Comparison of ENCODE assay signal across 27 mouse cellular contexts in the genomic region with DNA sequence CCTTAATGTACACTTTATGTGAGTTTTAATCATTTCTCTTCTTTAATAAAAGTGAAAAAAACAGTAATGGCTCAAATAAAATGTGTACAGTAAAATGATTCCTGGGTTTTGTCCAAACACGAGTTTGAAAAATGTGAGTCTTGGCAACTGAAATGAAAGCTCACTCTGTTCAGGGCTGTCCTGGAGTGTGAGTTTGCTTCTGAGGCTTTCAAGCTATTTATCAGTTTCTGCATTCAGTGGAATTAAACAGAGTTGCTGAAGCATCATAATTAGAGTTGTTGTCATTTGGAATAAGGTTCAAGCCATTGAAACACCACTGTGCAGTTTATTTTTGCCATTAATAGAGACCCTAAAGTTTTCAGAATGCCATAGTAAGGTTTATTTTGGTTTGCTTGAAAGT.
"Had no signal": no experiment of that assay in that cellular context is flagged by ENCODE, and none has a peak within 500 bp of the region (broad histone marks: within the 10 kb centered on the region; RNA-seq: fewer than 3 reads in every experiment).

No protein-coding gene starts in this region.

- ATAC-seq: hindbrain, embryonic 16.5 days; inflammation-experienced regulatory T-cells, adult 6 months; intestine, embryonic 15.5 days; intestine, postnatal 0 days had no signal

- H3K36me3 ChIP-seq: heart, embryonic 13.5 days; heart, embryonic 15.5 days; hindbrain, embryonic 10.5 days; hindbrain, embryonic 12.5 days; intestine, embryonic 15.5 days; limb, embryonic 10.5 days; limb, embryonic 12.5 days; liver, embryonic 13.5 days had no signal

- H3K27me3 ChIP-seq: heart, embryonic 13.5 days; heart, embryonic 15.5 days; hindbrain, embryonic 12.5 days; intestine, embryonic 15.5 days; limb, embryonic 12.5 days; liver, embryonic 13.5 days had no signal

- H3K4me2 ChIP-seq: heart, embryonic 11.5 days; heart, embryonic 13.5 days; heart, embryonic 15.5 days; hindbrain, embryonic 12.5 days; hindbrain, embryonic 14.5 days; intestine, embryonic 15.5 days; limb, embryonic 12.5 days; liver, embryonic 11.5 days; liver, embryonic 13.5 days had no signal

- H3K27ac ChIP-seq: heart, adult 2 months; heart, embryonic 13.5 days; heart, embryonic 15.5 days; hindbrain, embryonic 10.5 days; hindbrain, embryonic 12.5 days; hindbrain, embryonic 14.5 days; intestine, embryonic 15.5 days; layer of hippocampus, adult 2 months; left cerebral cortex, adult 2 months; limb, embryonic 10.5 days; limb, embryonic 12.5 days; liver, embryonic 13.5 days had no signal

- H3K4me3 ChIP-seq: heart, adult 2 months; heart, embryonic 13.5 days; heart, embryonic 15.5 days; hindbrain, embryonic 10.5 days; hindbrain, embryonic 12.5 days; intestine, embryonic 15.5 days; layer of hippocampus, adult 2 months; left cerebral cortex, adult 2 months; limb, embryonic 10.5 days; limb, embryonic 12.5 days; liver, embryonic 13.5 days had no signal

- H3K4me1 ChIP-seq: heart, embryonic 13.5 days; heart, embryonic 15.5 days; hindbrain, embryonic 10.5 days; hindbrain, embryonic 12.5 days; intestine, embryonic 15.5 days; limb, embryonic 10.5 days; limb, embryonic 12.5 days; liver, embryonic 13.5 days had no signal

- H3K9ac ChIP-seq: heart, embryonic 13.5 days; heart, embryonic 15.5 days; hindbrain, embryonic 12.5 days; hindbrain, embryonic 14.5 days; intestine, embryonic 15.5 days; limb, embryonic 12.5 days; liver, embryonic 13.5 days had no signal

- H3K9me3 ChIP-seq: heart, embryonic 13.5 days; heart, embryonic 15.5 days; hindbrain, embryonic 10.5 days; hindbrain, embryonic 12.5 days; intestine, embryonic 15.5 days; limb, embryonic 10.5 days; limb, embryonic 12.5 days; liver, embryonic 13.5 days had no signal

- DNase-seq: gastrocnemius, postnatal 14 days; gastrocnemius, postnatal 36 days; heart, adult 11 months; heart, adult 2 months; heart, postnatal 4 days; kidney, adult 18-20 months; kidney, adult 8-10 months; kidney, postnatal 10 days; kidney, postnatal 25 days; kidney, postnatal 4 days; liver; liver, embryonic 13.5 days had no signal
